Mouse (Mus musculus) common myeloid progenitor, adult 5-6 weeks (primary cell): ENCODE measurements at regions not wholly inside any gene's neighbourhood (a gene's known extent, or its start where the extent isn't known, plus 50 kb on each side); places are given as distances from the start of the nearest gene placed in this dataset.

Source experiments
- ATAC-seq: replicated peaks from 2 replicates; pipeline ENCODE4 v1.8.0; 2016; ENCODE audit warnings: low read depth, mild to moderate bottlenecking, moderate TSS enrichment, inconsistent platforms; ENCODE audit not compliant: poor library complexity, severe bottlenecking

DNA sequence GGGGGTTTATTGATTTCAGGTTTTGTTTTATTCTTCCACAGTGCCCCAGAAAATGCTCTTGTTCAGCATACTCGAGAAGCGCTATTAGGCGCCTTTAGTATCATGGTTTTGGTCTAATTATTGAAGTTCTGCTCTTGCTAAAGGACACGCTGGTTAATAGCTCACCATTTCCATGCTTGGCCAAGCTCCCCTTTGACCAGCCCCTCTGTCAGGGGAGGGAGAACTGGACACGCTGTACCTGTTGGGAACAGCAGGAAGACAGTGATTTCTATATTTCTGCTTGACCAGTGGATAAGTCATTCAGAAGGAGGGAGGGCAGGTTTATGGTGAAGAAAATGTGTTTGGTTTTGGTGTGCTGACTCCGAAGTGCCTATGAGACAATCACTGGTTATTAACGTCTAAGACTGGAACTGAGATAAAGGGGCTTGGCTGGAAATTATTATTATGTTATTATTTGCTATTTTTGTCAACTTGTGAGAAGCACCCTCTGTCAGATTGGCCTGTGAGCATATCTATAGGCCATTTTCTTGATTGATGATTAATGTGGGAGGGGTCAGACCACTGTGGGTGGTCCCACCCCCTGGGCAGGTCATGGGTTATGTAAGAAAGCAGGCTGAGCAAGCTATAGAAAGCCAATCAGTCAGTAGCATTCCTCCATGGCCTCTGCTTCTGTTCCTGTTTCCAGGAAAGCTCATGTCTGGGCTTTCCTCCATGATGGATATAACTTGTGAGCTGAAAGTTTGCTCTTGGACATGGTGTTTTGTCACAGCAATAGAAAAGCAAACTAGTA, 51.2 kb upstream of the Tanc2 start:
- ATAC-seq, result no peak

DNA sequence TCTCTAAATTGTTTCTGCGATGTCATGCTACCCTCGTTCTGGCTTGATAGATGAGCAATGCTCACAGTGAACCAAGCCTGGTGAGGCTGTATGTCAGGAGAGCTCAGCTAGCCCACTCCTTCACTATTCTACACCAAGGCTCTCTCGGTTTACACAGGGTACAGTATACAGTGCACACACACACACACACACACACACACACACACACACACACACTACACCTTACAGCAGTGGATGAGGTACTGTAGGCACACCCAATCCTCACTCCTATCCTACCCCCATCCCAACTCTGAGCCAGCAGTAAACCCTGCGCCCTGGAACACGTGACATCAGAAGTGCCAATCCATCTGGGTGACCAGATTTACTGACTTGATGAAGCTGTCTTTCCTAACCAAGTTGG, 57.2 kb upstream of the Tanc2 start:
- ATAC-seq, result no peak

DNA sequence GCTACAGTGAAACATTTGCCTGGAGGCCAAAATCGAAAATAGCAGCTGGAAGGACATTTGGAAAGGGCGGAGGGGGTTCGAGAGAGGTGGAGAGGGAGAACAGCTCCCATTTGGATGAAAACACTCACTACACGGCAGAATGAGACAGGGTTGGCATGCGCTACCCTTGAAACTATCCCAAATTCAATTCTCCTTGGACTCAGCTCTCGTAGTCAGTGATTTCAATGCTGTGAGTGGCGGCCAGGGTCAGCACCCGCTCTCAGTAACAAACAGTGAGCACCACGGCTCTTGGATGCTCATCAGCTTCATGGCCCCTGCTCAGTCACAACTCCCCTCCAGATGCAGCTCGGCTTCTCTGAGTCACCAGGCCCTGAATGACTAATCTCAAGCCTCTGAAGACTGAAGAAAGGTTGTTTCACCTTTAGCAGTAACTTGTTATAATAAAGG, 59.1 kb upstream of the Tanc2 start:
- no peak for ATAC-seq

DNA sequence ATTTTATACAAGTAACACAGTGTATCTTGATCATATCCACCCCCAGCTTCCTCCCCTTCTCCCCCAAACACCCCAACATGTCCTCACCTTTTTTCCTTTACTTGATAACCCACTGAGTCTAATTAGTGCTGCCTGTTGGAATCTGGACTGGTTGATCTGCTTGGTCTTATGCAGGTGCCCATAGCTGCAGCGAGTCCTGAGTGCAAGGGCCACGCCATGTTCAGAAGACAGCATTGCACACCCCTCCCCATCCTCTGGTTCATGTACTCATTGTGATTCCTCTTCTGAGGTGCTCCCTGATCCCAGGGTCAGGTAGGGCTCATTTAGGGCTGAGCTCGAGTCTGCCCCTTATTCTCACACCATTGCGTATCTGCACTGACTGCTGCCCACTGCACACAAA, 63.7 kb upstream of the Tanc2 start:
- ATAC-seq, result no peak

DNA sequence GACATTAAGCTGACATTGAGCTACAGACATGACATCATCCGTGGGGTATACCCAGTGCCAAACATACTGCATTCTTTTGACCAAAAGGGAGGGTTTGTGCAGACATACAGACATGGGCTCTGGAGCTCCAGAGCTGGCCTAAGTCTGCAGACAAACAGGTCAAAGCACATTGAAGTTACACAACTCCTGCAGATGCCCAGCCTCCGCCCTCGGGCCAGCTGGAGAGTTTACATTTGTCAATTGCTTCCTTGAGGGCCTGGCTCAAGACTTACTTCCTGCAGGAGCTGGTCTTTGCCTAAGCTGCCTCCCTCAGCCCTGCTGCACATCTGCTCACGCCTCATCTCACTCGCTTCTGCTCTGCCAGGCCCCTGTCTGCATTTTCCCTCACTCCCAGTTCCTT, 64.2 kb upstream of the Tanc2 start:
- peak; percentile 81 for ATAC-seq

DNA sequence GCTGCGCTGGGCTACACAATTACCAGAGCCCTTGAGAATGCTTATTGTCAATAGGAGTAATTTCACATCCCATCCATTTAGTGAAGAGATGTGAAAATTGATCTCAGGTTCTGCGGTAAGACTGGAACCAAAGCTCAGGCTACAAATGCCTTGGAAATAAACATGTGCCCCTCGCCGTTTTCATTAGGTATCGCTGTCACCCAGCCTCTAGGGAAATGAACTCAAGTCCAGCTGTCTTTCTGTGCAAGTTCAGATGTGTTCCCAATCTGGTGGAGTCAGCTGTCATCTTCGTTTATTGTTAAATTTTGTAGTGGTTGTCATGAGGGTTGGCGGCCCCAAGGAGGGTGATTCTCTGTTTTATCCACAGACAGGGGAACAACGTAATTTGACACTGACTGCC, 65.4 kb upstream of the Tanc2 start:
- ATAC-seq, result no peak

DNA sequence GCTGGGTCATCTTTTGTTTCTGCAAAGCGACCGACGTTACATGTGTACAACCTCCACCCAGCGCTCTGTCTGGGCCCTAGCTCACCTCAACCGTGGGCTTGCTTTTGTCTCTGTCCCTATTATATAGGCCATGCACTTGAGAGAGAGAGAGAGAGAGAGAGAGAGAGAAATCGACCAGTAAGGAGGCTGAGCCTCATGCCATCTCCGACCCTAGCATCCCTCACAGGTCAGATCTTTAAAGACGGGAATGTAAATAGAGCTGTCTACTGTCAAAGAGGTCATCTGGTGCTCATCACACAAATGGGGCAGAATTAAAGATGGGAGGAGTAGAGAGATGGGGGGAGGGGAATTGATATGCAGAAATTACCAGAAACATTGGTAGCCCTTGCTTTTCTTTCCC, 66.0 kb upstream of the Tanc2 start:
- no peak for ATAC-seq

DNA sequence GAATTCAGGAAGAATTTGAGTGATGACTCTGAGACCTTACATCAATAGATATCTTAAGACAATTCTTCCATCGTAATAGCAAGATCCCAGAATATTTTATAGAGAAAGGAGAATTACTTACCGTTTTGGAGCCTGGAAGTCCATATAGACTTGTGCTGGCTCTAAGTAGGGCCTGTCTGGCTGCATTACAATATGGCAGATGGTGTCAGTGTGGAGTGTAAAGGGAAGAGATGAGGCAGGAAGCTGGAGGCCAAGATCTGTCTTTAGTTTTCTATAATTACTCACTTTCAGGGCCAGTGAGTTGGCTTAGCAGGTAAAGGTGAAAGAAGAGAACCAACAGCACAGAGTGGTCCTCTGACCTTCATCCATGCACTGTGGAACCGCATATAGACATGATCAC, 63.9 kb upstream of the March10 start:
- ATAC-seq, result no peak

DNA sequence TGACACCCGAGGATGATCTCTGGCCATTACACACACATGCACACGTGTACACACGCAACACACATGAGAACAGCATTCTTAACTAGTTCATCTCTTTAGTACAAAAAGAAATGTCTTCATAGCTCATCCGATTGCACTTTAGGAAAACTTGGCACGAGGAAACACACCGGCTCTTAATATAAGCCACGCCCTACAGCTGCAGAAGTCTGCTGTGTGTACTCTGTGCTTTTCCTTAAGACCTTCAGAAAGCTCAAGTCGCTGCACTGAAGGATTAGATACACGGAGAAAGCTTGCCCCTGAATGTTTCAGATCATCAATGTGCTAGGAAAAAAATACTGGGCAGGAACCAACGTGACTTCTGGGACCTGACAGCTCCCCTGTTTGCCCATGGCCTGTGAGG, 56.7 kb upstream of the March10 start:
- no peak for ATAC-seq

DNA sequence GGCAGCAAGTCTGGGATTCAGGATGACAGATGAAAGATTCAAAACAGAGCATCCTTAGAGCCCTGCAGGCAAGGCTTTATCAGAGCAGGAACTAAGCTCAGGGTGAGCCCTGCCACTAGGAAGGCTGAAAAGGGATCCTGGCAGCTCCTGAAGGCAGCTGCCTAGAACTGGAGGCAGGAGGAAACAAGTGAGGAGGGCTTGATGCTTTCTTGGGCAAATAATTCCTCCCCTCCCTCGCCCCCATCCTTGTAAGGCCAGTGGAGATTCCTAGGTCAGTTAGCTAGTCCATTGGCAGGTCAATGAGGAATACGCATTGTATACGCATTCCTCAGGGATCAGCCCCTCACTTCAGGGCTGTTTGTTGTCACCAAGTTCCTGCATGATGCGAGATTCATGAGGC, 54.1 kb upstream of the March10 start:
- ATAC-seq, result no peak

DNA sequence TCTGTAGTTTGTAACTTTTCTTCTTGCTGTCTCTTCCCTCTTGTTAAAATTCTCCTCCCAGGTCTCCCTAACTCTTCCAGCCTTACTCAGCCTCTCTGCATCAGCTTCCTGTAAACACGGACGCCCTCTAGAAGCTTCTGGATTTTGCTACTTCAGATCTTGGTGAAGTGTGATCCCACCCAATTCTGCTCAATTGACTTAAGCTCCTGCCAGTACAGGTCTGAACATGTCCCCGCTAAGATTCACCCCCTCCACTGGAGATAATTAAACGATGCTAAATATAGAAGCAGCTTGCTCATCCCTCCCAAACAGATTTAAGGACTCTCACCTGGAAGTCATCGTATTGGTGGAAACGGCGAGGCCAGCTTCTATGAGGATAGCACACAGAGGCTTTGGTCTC, 53.5 kb upstream of the March10 start:
- ATAC-seq, result no peak

DNA sequence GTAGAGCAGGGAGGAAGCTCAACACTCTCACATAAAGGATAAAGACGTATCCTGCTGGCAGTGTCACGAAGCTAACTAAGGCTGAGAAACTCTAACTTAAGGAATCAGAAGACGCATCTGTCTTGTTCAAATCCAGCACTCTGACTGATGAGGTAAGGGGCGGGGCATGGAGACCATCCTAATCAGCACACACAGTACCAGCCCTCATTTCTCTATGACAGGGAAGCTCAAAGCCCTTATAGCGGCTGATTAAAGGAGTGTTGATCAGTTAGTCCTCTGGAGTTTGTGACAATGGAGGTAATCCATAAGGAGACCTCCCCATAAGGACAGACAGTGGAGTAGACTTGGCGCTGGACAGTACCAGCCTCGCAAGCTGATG, 52.1 kb upstream of the March10 start:
- no peak for ATAC-seq

DNA sequence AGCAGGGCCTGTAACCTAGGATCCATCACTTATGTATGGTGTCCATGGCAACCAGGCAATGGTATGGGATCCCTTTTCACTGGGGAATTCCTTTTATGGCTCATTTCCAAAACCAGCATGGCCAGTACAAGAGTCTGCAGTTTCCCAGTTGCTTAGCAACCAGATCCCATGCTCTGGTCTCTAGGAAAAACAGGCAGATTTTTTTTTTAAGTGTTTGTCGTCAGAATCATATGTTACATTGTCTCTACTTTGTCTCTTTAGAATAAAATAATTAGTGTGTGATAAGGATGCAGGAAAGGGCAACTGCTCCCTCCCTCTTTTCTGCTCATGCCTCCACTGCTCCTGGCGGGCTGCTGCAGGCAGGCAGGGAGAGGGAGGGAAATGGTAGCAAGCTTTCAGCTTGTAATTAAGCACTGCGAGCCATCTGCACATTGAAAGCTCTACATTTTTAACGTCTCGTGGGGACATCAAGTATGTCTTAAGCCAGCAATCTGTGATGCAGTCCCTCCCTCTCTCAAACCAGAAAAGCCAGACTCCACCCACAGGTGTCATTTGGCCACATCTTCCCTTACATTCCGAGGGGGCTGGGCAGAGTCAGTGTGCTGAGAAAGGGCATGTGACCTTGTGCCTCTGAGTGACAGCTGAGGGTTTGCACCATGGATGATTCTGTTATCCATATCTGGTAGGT, 51.6 kb upstream of the March10 start:
- ATAC-seq, result no peak

DNA sequence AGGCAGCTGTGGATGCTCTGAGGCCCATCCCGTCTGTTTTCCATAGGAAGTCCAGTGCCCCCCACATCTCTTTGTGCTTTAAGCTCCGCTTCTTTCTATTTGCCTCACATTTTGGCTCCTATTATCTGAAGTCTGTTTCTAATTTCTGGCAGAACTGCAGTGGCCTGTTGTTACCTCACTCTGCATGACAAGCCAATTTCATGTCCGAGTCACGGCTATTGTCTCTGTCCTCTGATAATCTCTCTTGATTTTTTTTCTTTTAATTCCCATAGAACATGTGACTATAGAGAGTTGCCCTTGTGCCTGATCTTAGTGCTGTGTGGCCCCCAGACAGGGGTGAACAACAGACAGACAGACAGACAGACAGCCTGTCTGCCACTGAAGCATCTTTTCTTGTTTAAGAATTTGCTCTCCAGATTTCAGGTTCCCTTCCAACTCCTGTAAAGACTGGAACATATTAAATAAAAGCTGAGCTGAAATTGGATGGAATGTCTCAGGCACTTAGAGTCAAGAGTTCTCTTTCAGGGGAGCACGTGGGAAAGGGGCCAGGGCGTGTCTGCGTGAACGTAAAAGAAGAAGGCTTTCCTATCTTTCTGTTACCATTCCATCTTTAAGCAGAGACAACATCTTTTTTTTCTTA, 50.9 kb upstream of the March10 start:
- no peak for ATAC-seq
